ENCODE assay signal across 9 mouse cellular contexts in the genomic region with DNA sequence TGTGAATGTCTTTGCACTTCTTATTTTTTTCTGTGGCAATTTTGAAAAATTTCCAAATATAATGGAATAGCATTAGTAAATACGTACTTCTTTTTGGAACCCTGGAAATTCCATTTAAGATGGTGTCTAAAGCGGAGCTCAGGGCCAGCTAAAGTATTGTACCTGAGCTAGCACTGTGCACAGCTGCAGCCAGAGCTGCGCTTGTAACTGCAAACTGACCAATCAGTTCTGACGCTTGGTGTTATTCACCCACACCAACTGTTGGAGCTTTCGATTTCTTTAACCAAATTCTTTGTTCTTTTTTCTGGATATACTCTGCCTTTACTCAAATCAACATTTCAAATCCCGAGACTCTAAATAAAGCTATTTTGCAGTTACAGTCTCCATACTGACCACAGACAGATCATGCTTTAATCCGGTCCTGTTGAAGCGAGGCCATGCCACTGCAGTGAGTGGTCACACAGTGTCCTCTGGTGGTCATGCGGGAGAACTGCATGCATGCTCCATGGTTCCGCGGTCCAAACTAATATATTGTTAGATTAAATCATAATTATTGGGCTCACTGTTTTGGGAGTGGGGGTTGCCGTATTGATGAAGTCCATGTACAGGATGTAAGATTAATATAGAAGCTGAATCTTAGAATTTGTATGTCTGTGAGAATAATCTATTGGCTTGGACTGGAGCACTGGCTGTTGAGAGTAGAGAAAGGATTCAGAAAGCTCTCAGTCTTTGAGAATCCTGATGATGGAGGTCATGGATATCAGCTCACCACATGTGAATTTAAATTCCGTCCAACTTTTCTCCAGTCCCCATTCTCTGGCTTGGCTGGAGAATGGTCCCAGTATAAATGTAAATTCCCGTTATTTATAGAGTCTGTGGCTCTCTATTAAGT.
DNase-seq lines count a peak whose midpoint lies in the region; ATAC-seq and TF ChIP-seq lines count a peak whose summit lies in the region.
"Had no signal": no experiment of that assay in that cellular context is flagged by ENCODE, and none has a peak within 500 bp of the region (broad histone marks: within the 10 kb centered on the region; RNA-seq: fewer than 3 reads in every experiment).

No protein-coding gene starts in this region.

- H3K9ac ChIP-seq in embryonic facial prominence, embryonic 13.5 days: no peak overlapping the region
- H3K9ac ChIP-seq in heart, embryonic 16.5 days (ENCODE audit: low read length): no peak overlapping the region
- H3K9ac ChIP-seq in liver, postnatal 0 days (replicated peaks): no peak overlapping the region
- H3K9ac ChIP-seq in neural tube, embryonic 13.5 days: 0 out of 2 replicates have a peak overlapping the region, but pooled peaks have one; percentile 38
- H3K9ac ChIP-seq: embryonic facial prominence, embryonic 12.5 days had no signal

- H3K27ac ChIP-seq in embryonic facial prominence, embryonic 13.5 days: no peak overlapping the region
- H3K27ac ChIP-seq in heart, embryonic 16.5 days (ENCODE audit: low read length): no peak overlapping the region
- H3K27ac ChIP-seq in liver, postnatal 0 days (ENCODE audit: low read depth): no peak overlapping the region
- no peak overlapping the region for H3K27ac ChIP-seq in neural tube, embryonic 13.5 days (replicated peaks)
- H3K27ac ChIP-seq: embryonic facial prominence, embryonic 12.5 days had no signal

- no peaks in the 10 kb centered on the region for H3K36me3 ChIP-seq in embryonic facial prominence, embryonic 13.5 days
- no peaks in the 10 kb centered on the region for H3K36me3 ChIP-seq in heart, embryonic 16.5 days (ENCODE audit: control insufficient read depth, insufficient read depth)
- H3K36me3 ChIP-seq in liver, postnatal 0 days (replicated peaks; ENCODE audit: insufficient read depth, low read length): no peaks in the 10 kb centered on the region
- no peaks in the 10 kb centered on the region for H3K36me3 ChIP-seq in neural tube, embryonic 13.5 days
- H3K36me3 ChIP-seq: embryonic facial prominence, embryonic 12.5 days had no signal

- H3K27me3 ChIP-seq in embryonic facial prominence, embryonic 13.5 days: no peaks in the 10 kb centered on the region; the same call in 1 of the 2 replicates
- H3K27me3 ChIP-seq in heart, embryonic 16.5 days (ENCODE audit: control insufficient read depth, insufficient read depth, low read length): no peaks in the 10 kb centered on the region; the same call in 1 of the 2 replicates
- no peaks in the 10 kb centered on the region for H3K27me3 ChIP-seq in liver, postnatal 0 days (ENCODE audit: insufficient read depth, low read length)
- H3K27me3 ChIP-seq in neural tube, embryonic 13.5 days: no peaks in the 10 kb centered on the region
- H3K27me3 ChIP-seq: embryonic facial prominence, embryonic 12.5 days had no signal

- no peaks in the 10 kb centered on the region for H3K4me1 ChIP-seq in embryonic facial prominence, embryonic 13.5 days
- no peaks in the 10 kb centered on the region for H3K4me1 ChIP-seq in heart, embryonic 16.5 days (ENCODE audit: control insufficient read depth, insufficient read depth, low read length)
- H3K4me1 ChIP-seq in liver, postnatal 0 days (ENCODE audit: insufficient read depth): no peaks in the 10 kb centered on the region
- H3K4me1 ChIP-seq in neural tube, embryonic 13.5 days (replicated peaks): no peaks in the 10 kb centered on the region
- H3K4me1 ChIP-seq: embryonic facial prominence, embryonic 12.5 days had no signal

- DNase-seq in CD4-positive helper T cell, adult 2 months (ENCODE audit: low read depth, low spot score): peak; percentile 35
- peak; percentile 62 for DNase-seq in adrenal gland, postnatal 25 days
- peak; percentile 71 for DNase-seq in kidney, postnatal 10 days
- DNase-seq in liver, postnatal 0 days: peak; percentile 55
- DNase-seq in testis, postnatal 14 days (ENCODE audit: low spot score): peak; percentile 12

- peak overlapping the region; percentile 14; the same call in 1 of the 2 replicates for H3K4me2 ChIP-seq in embryonic facial prominence, embryonic 13.5 days
- 0 out of 2 replicates have a peak overlapping the region, but pooled peaks have one; percentile 27 for H3K4me2 ChIP-seq in heart, embryonic 16.5 days (ENCODE audit: low read depth, low read length)
- no peak overlapping the region for H3K4me2 ChIP-seq in liver, postnatal 0 days (ENCODE audit: low read depth, low read length)
- peak overlapping the region; percentile 33 for H3K4me2 ChIP-seq in neural tube, embryonic 13.5 days
- H3K4me2 ChIP-seq: embryonic facial prominence, embryonic 12.5 days had no signal

- ATAC-seq in embryonic facial prominence, embryonic 13.5 days (ENCODE audit: insufficient number of reproducible peaks, insufficient read depth, low FRiP score, low TSS enrichment, low read depth): no peak
- no peak; the same call in 1 of the 2 replicates for ATAC-seq in heart, embryonic 16.5 days (replicated peaks; ENCODE audit: extremely low read depth, insufficient read depth, low FRiP score)
- peak; percentile 66 for ATAC-seq in liver, postnatal 0 days
- peak; percentile 94 for ATAC-seq in neural tube, embryonic 13.5 days (ENCODE audit: low read depth)

- H3K4me3 ChIP-seq in embryonic facial prominence, embryonic 13.5 days: no peak overlapping the region
- no peak overlapping the region for H3K4me3 ChIP-seq in heart, embryonic 16.5 days (ENCODE audit: low read length)
- H3K4me3 ChIP-seq in liver, postnatal 0 days (ENCODE audit: low read depth, low read length): no peak overlapping the region
- H3K4me3 ChIP-seq in neural tube, embryonic 13.5 days: no peak overlapping the region
- H3K4me3 ChIP-seq: embryonic facial prominence, embryonic 12.5 days had no signal

- TF ChIP-seq CTCF in liver, postnatal 0 days (IDR thresholded peaks at IDR 0.05; ENCODE audit: low read depth): peak; percentile 99

- H3K9me3 ChIP-seq in embryonic facial prominence, embryonic 13.5 days: no peaks in the 10 kb centered on the region
- H3K9me3 ChIP-seq in heart, embryonic 16.5 days (replicated peaks; ENCODE audit: control insufficient read depth, low read length): no peaks in the 10 kb centered on the region
- no peaks in the 10 kb centered on the region for H3K9me3 ChIP-seq in liver, postnatal 0 days (ENCODE audit: low read length)
- no peaks in the 10 kb centered on the region for H3K9me3 ChIP-seq in neural tube, embryonic 13.5 days
- H3K9me3 ChIP-seq: embryonic facial prominence, embryonic 12.5 days had no signal

- TF ChIP-seq EP300 in liver, postnatal 0 days (IDR thresholded peaks at IDR 0.05; ENCODE audit: low read depth): no peak

- 35% methylated on average over 14 of the region's 14 CpGs for WGBS in embryonic facial prominence, embryonic 13.5 days
- WGBS in heart, embryonic 16.5 days: 35% methylated on average over 14 of the region's 14 CpGs
- WGBS in liver, postnatal 0 days (ENCODE audit: insufficient replicate concordance): 34% methylated on average over 14 of the region's 14 CpGs
- WGBS in neural tube, embryonic 13.5 days: 30% methylated on average over 14 of the region's 14 CpGs

Comparison
In these comparisons a context has a peak if more than half of its experiments do, and no peak if none do; other contexts are left out.
1. DNase-seq: peak in every context shown above with its lines; median percentile 71 in kidney, postnatal 10 days; 62 in adrenal gland, postnatal 25 days; 55 in liver, postnatal 0 days; 35 in CD4-positive helper T cell, adult 2 months; 12 in testis, postnatal 14 days.
2. ATAC-seq: peak in liver, postnatal 0 days (single experiment) and neural tube, embryonic 13.5 days (single experiment); none in embryonic facial prominence, embryonic 13.5 days (single experiment) and heart, embryonic 16.5 days (single experiment).